ENCODE assay signal across 10 mouse cellular contexts in the genomic region with DNA sequence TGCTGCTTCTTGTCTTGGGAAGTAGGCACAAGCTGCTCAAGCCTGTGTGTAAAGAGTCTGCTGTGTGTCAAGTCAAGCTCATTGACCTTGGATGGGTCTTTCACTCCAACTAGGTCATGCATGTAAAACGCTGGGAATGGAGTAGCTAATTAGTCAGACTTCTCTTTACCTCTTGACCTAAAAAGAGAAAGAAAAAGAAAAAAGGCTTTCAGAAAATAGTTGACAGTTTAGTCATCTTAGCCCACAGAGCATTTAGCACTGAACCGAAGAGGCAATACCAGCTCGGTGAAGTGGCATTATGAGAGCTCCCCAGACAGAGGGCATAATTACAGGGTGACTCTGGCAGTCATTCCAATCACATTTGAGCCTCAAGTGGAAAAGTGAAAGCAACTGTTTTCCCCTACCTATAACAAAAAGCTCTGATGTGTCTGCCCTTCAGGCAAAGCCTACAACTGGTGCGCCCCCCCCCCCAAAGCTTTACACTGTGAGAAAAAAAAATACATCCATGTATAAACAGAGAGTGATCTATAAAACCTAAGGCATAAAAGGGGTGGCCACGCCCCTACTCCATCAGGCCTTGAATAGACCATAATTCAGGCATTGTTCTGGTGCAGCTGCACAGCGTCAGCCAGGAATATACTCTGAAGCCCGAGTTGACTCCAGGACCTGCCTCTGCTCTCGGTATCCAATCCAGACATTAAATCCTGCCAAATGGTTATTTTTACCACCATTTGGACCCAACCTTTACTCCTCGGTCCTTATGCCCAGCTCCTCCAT. TPM values are rescaled to one million over a fixed set of nuclear protein-coding genes. Genes with fewer than 3 reads are reported as not detected.
DNase-seq lines count a peak whose midpoint lies in the region; ATAC-seq and TF ChIP-seq lines count a peak whose summit lies in the region.
"Had no signal": no experiment of that assay in that cellular context is flagged by ENCODE, and none has a peak within 500 bp of the region (broad histone marks: within the 10 kb centered on the region; RNA-seq: fewer than 3 reads in every experiment).

No protein-coding gene starts in this region.

- 45% methylated on average over 9 of the region's 9 CpGs for WGBS in midbrain, embryonic 12.5 days
- WGBS in midbrain, embryonic 10.5 days = 67% methylated on average over 9 of the region's 9 CpGs
- WGBS in forebrain, embryonic 15.5 days = 10% methylated on average over 9 of the region's 9 CpGs
- WGBS in olfactory bulb, adult 2 months = 16% methylated on average over 9 of the region's 9 CpGs
- 72% methylated on average over 9 of the region's 9 CpGs for WGBS in heart, embryonic 10.5 days
- WGBS in liver, embryonic 12.5 days (ENCODE audit: insufficient replicate concordance) = 62% methylated on average over 9 of the region's 9 CpGs

- no peak for TF ChIP-seq CTCF in olfactory bulb, adult 2 months (IDR thresholded peaks at IDR 0.05; ENCODE audit: insufficient read depth, low read depth, low read length)

- H3K4me2 ChIP-seq in midbrain, embryonic 12.5 days (replicated peaks) = no peak overlapping the region
- peak overlapping the region; percentile 54 for H3K4me2 ChIP-seq in forebrain, embryonic 15.5 days (replicated peaks)
- no peak overlapping the region for H3K4me2 ChIP-seq in liver, embryonic 12.5 days
- H3K4me2 ChIP-seq: lung, embryonic 14.5 days had no signal

- H3K36me3 ChIP-seq in midbrain, embryonic 12.5 days = no peaks in the 10 kb centered on the region
- H3K36me3 ChIP-seq in midbrain, embryonic 10.5 days = peaks cover 11% of the 10 kb centered on the region; the same call in 1 of the 2 replicates
- H3K36me3 ChIP-seq in forebrain, embryonic 15.5 days = 0 out of 2 replicates have a peak, but pooled peaks cover 8% of the 10 kb centered on the region
- H3K36me3 ChIP-seq in heart, embryonic 10.5 days = no peaks in the 10 kb centered on the region
- H3K36me3 ChIP-seq in liver, embryonic 12.5 days = no peaks in the 10 kb centered on the region

- DNase-seq in midbrain, embryonic 10.5 days (ENCODE audit: low spot score) = no peak
- peak; percentile 62 for DNase-seq in embryo, embryonic 10.5 days (ENCODE audit: low spot score)
- DNase-seq in heart, embryonic 10.5 days (ENCODE audit: low spot score) = no peak
- no peak for DNase-seq in gastrocnemius, postnatal 4 days (ENCODE audit: low spot score in 2 of 2)
- DNase-seq: heart, adult 11 months; lung, embryonic 14.5 days had no signal

- H3K27ac ChIP-seq in midbrain, embryonic 12.5 days (replicated peaks) = 0 out of 2 replicates have a peak overlapping the region, but pooled peaks have one; percentile 10
- H3K27ac ChIP-seq in midbrain, embryonic 10.5 days (replicated peaks) = no peak overlapping the region
- peak overlapping the region; percentile 83 for H3K27ac ChIP-seq in forebrain, embryonic 15.5 days (replicated peaks)
- H3K27ac ChIP-seq in olfactory bulb, adult 2 months (ENCODE audit: insufficient read depth, low read depth, low read length) = peak overlapping the region; percentile 68
- H3K27ac ChIP-seq in heart, embryonic 10.5 days = no peak overlapping the region
- H3K27ac ChIP-seq in liver, embryonic 12.5 days = no peak overlapping the region

- no peak for ATAC-seq in midbrain, embryonic 12.5 days (ENCODE audit: low FRiP score, low read depth)
- peak; percentile 62 for ATAC-seq in forebrain, embryonic 15.5 days (replicated peaks)
- ATAC-seq in liver, embryonic 12.5 days = no peak

- H3K9me3 ChIP-seq in midbrain, embryonic 12.5 days = no peaks in the 10 kb centered on the region
- no peaks in the 10 kb centered on the region for H3K9me3 ChIP-seq in midbrain, embryonic 10.5 days (replicated peaks)
- H3K9me3 ChIP-seq in forebrain, embryonic 15.5 days = no peaks in the 10 kb centered on the region
- no peaks in the 10 kb centered on the region for H3K9me3 ChIP-seq in heart, embryonic 10.5 days
- H3K9me3 ChIP-seq in liver, embryonic 12.5 days (replicated peaks) = no peaks in the 10 kb centered on the region

- no peak for TF ChIP-seq POLR2A in olfactory bulb, adult 2 months (IDR thresholded peaks at IDR 0.05; ENCODE audit: insufficient read depth, low read depth, low read length)

- peaks cover 49% of the 10 kb centered on the region for H3K27me3 ChIP-seq in midbrain, embryonic 12.5 days
- peaks cover 41% of the 10 kb centered on the region for H3K27me3 ChIP-seq in midbrain, embryonic 10.5 days (ENCODE audit: low read depth, poor library complexity, severe bottlenecking)
- H3K27me3 ChIP-seq in forebrain, embryonic 15.5 days = no peaks in the 10 kb centered on the region
- H3K27me3 ChIP-seq in heart, embryonic 10.5 days (ENCODE audit: insufficient read depth, poor library complexity, severe bottlenecking) = no peaks in the 10 kb centered on the region
- H3K27me3 ChIP-seq in liver, embryonic 12.5 days (replicated peaks) = peaks cover 6% of the 10 kb centered on the region; the same call in 1 of the 2 replicates

- H3K4me3 ChIP-seq in midbrain, embryonic 12.5 days = no peak overlapping the region
- H3K4me3 ChIP-seq in midbrain, embryonic 10.5 days = no peak overlapping the region
- H3K4me3 ChIP-seq in forebrain, embryonic 15.5 days = no peak overlapping the region
- H3K4me3 ChIP-seq in olfactory bulb, adult 2 months (ENCODE audit: insufficient read depth, low read depth, low read length) = no peak overlapping the region
- H3K4me3 ChIP-seq in heart, embryonic 10.5 days = no peak overlapping the region
- H3K4me3 ChIP-seq in liver, embryonic 12.5 days = no peak overlapping the region

- H3K4me1 ChIP-seq in midbrain, embryonic 12.5 days = peaks cover 52% of the 10 kb centered on the region
- H3K4me1 ChIP-seq in midbrain, embryonic 10.5 days = peaks cover 58% of the 10 kb centered on the region
- peaks cover 57% of the 10 kb centered on the region for H3K4me1 ChIP-seq in forebrain, embryonic 15.5 days
- peaks cover 21% of the 10 kb centered on the region for H3K4me1 ChIP-seq in olfactory bulb, adult 2 months (ENCODE audit: control insufficient read depth, insufficient read depth, low read length)
- H3K4me1 ChIP-seq in heart, embryonic 10.5 days = peaks cover 11% of the 10 kb centered on the region
- no peaks in the 10 kb centered on the region for H3K4me1 ChIP-seq in liver, embryonic 12.5 days

- no peak overlapping the region for H3K9ac ChIP-seq in midbrain, embryonic 12.5 days (replicated peaks)
- no peak overlapping the region for H3K9ac ChIP-seq in forebrain, embryonic 15.5 days (replicated peaks)
- H3K9ac ChIP-seq in liver, embryonic 12.5 days = no peak overlapping the region
- H3K9ac ChIP-seq: lung, embryonic 14.5 days had no signal

RNA-seq across cellular contexts. Expression of a gene that starts 3.5 kb away (rescaled TPM):
- 1.0 and 1.1 TPM in 2 replicates for polyA plus RNA-seq in midbrain, embryonic 12.5 days (2016; fragmentation: Nextera tagmentation; extraction: Ambion mirVana)
- 1.1 and 1.5 TPM in 2 replicates for polyA plus RNA-seq in midbrain, embryonic 10.5 days (2016; fragmentation: Nextera tagmentation; extraction: Ambion mirVana)
- 3.4 and 3.9 TPM in 2 replicates for polyA plus RNA-seq in forebrain, embryonic 15.5 days (2015; fragmentation: Nextera tagmentation; extraction: Ambion mirVana)
- polyA plus RNA-seq in olfactory bulb, adult 2 months (2012; ENCODE audit: insufficient read depth, insufficient read length, low replicate concordance, missing spikeins) = not detected in 2 replicates
- polyA plus RNA-seq in heart, embryonic 10.5 days (2016; fragmentation: Nextera tagmentation; extraction: Ambion mirVana) = 0.26 and 0.45 TPM in 2 replicates
- 1 to 10 TPM in 1 of 2 experiments, under 1 TPM in 1; 0.98 to 1.5 TPM for total RNA-seq in gastrocnemius, postnatal 4 days (2021)
- 0.32 and 0.49 TPM in 2 replicates for polyA plus RNA-seq in liver, embryonic 12.5 days (2016; fragmentation: Nextera tagmentation; extraction: Ambion mirVana)

RNA-seq across cellular contexts. Expression of a gene that starts 24.8 kb away (rescaled TPM):
- polyA plus RNA-seq in midbrain, embryonic 12.5 days (2016; fragmentation: Nextera tagmentation; extraction: Ambion mirVana) = 36.7 and 38.8 TPM in 2 replicates
- polyA plus RNA-seq in midbrain, embryonic 10.5 days (2016; fragmentation: Nextera tagmentation; extraction: Ambion mirVana) = 29.7 and 33.9 TPM in 2 replicates
- 26.4 and 27.1 TPM in 2 replicates for polyA plus RNA-seq in forebrain, embryonic 15.5 days (2015; fragmentation: Nextera tagmentation; extraction: Ambion mirVana)
- 48.0 TPM in 1 of 2 replicates, not detected in the other for polyA plus RNA-seq in olfactory bulb, adult 2 months (2012; ENCODE audit: insufficient read depth, insufficient read length, low replicate concordance, missing spikeins)
- polyA plus RNA-seq in heart, embryonic 10.5 days (2016; fragmentation: Nextera tagmentation; extraction: Ambion mirVana) = 37.5 and 46.7 TPM in 2 replicates
- total RNA-seq in gastrocnemius, postnatal 4 days (2021) = 10 to 100 TPM; 32.9 to 35.7 TPM
- polyA plus RNA-seq in liver, embryonic 12.5 days (2016; fragmentation: Nextera tagmentation; extraction: Ambion mirVana) = 14.7 and 15.2 TPM in 2 replicates

Comparison
In these comparisons a context has a peak if more than half of its experiments do, and no peak if none do; other contexts are left out.
1. H3K27ac ChIP-seq: peak in midbrain, embryonic 12.5 days (single experiment), forebrain, embryonic 15.5 days (single experiment) and olfactory bulb, adult 2 months (single experiment); none in midbrain, embryonic 10.5 days (single experiment), heart, embryonic 10.5 days (single experiment) and liver, embryonic 12.5 days (single experiment).